Mouse (Mus musculus) heart, adult 2 months (tissue): ENCODE results near the gene Barx1.

Experiments
- CTCF ChIP-seq: fragments of 200-600 bp; IDR thresholded peaks from 2 replicates; pipeline ENCODE4 v1.8.1; 2022; ENCODE audit warnings: antibody characterized with exemption, mild to moderate bottlenecking, moderate library complexity
- EP300 ChIP-seq: fragments of 200-500 bp; IDR thresholded peaks from 2 replicates; pipeline ENCODE4 v1.6.1; 2011; ENCODE audit warnings: low read depth, low read length, control low read depth; ENCODE audit not compliant: insufficient read depth
- POLR2A ChIP-seq: fragments of 200-500 bp; IDR thresholded peaks from 2 replicates; pipeline ENCODE4 v1.6.1; 2011; ENCODE audit warnings: mild to moderate bottlenecking, low read depth, low read length, control low read depth; ENCODE audit not compliant: insufficient read depth

- TF ChIP-seq POLR2A, result no peak
- TF ChIP-seq CTCF, result no peak
- TF ChIP-seq EP300, result no peak
Measured at GRCm38 (mm10) chr13:48665656-48666597, 3.1 kb downstream of the Barx1 start.
